Mouse (Mus musculus) layer of hippocampus, adult 6 months (tissue): ENCODE results near the gene Qrfp. TPM values are rescaled to one million over a fixed set of nuclear protein-coding genes. Genes with fewer than 3 reads are reported as not detected.

Source experiments
- long read RNA-seq, 2 experiments: library from polyadenylated mRNA; unstranded; transcript quantifications; one replicate each; pipeline ENCODE4 v2.0.0; 2019 to 2020
- polyA plus RNA-seq: library from polyadenylated mRNA; unstranded; fragments of <200 nt; fragmentation: Nextera tagmentation; gene quantifications from 2 replicates; pipeline ENCODE4 v1.2.3, GENCODE M21; 2021

Qrfp gene
- not detected in 2 replicates for polyA plus RNA-seq
- long read RNA-seq, experiment 1 = 0 reads
- long read RNA-seq, experiment 2 = 0 reads

GRCm38 (mm10) chr2:31810444-31810843 lies at the start of gene Qrfp:
Gene Qrfp, minus strand, starts transcription at chr2:31810580.

DNA sequence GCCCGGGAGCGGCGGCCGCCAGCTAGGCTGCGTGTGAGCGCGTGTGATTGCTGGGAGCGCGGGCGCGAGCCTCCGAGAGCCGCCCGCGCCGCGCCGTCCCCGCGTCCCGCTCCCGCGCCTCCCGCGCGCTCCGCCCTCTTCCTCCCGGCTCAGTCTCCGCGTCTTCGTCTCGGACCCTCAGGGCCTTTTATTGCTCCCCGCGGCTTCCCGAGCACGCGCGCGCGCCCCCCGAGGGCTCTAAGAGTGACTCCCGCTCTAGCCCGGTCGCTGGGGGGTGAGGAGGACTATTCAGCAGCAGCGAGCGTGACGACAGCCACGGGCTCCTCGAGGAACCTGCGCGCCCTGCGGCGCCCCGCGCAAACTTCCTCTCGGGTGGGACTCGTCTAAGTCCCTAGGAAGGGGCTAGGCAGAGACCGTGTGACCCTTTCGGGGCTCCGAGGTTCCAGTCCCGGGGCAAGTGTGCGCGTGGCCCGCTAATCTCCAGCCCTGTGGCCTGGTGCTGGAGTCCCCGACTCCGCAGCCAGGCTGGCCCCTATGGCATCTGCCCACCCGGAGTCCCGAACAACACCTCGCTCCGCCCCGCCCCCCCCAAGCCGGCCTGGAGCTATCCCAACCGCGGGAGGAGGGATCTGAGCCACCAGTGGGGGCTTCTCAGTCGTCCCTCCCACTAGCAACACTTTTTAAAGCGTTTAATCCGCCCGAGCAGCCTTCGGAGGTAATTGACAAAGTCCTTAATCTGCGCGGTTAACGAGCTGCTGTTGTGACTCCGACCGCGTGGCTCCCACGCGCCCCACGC lies 35.7 kb upstream of the Qrfp start, which contains the start of gene Fibcd1:
Fibcd1 (minus strand) TSS at position 110 of the 796 bp plus-strand sequence.

Other genes with a start within 250 kb of the Qrfp start
- gene Fubp3, start 237.9 kb downstream of the Qrfp start, polyA plus RNA-seq = 22.7 and 30.4 TPM in 2 replicates
- 0.16 and 0.29 TPM in 2 replicates for gene Prdm12, start 170.5 kb downstream of the Qrfp start, polyA plus RNA-seq
- gene Exosc2, start 139.9 kb downstream of the Qrfp start, polyA plus RNA-seq = 16.4 and 17.2 TPM in 2 replicates
- gene Abl1, start 122.2 kb downstream of the Qrfp start, polyA plus RNA-seq = 5.4 and 6.0 TPM in 2 replicates
- gene Fibcd1, start 35.4 kb upstream of the Qrfp start, polyA plus RNA-seq = 38.5 and 40.3 TPM in 2 replicates
- gene Lamc3, start 76.7 kb upstream of the Qrfp start, polyA plus RNA-seq = 0.39 and 0.44 TPM in 2 replicates
- 11.9 and 13.4 TPM in 2 replicates for gene Aif1l, start 139.6 kb upstream of the Qrfp start, polyA plus RNA-seq
- 32.8 and 43.1 TPM in 2 replicates for gene Nup214, start 163.9 kb upstream of the Qrfp start, polyA plus RNA-seq